Mouse (Mus musculus) G1E-ER4 (cell line): Measurements from ENCODE around the gene Stag1. TPM values are rescaled to one million over a fixed set of nuclear protein-coding genes. Genes with fewer than 3 reads are reported as not detected.

ENCODE experiments used
- GATA1 ChIP-seq: IDR thresholded peaks from one replicate; pipeline ENCODE4 v1.8.0; 2012; ENCODE audit warnings: low read length, inconsistent platforms
- polyA plus RNA-seq: library from polyadenylated mRNA; stranded (reverse); fragments of >175 nt; gene quantifications from 2 replicates; pipeline ENCODE4 v1.2.3, GENCODE M21; 2012

Gene Stag1
- polyA plus RNA-seq, 1 experiment, result 5.4 TPM

DNA sequence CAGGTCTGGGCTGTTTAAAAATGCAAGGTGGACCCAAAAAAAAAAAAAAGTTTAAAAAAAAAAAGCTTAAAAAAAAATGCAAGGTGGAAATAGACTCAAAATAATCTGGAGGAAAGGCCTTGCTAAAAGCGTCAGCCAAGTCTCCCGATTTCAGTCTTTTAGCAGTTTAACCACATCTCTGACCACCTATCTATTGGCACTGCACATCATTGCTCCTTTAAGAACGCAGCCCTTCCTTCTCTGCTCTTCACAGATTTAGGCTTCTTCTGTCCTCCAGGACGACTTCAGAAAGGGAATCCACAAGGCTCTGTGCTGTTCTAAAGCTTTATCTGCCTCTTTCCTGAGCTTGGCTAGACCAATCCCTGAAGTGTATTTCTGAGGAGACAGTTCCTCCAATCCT, 366.5 kb downstream of the Stag1 start:
- TF ChIP-seq GATA1, result no peak

DNA sequence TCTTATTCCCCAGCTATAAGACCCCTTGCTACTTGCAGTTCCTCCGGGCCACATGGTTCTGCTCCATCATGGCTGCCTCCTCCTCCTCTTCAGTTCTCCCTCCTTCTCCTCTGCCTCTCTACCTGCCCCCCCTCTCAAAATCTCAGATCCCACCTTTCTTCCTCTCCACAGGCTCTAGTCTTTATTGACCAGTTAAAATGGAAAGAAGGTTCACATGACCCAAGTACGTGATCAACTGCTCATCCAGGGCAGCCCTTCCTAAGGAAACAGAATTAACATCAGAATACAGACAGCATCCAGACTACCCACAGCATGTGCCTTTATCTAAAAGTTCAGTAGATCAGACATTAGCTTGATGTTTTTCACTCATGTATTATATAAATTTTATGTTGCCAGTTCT, 371.9 kb downstream of the Stag1 start:
- no peak for TF ChIP-seq GATA1

DNA sequence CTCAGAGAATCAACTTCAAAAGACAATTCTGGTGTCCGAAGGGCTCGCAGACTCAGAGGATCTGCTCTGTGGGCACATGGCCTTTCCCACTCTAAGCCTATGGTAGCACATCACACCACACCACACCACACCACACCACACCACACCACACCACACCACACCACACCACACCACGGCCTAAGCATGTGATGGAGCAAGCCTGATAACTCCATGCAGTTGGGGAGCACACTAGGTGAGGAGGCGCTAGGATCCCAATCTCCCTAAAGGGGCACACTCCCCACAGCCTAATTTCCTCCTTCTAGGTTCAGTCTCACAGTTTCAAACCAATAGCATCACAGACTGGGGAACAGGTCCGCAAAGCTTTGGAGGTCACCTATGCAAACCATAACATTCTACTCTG, 381.1 kb downstream of the Stag1 start:
- TF ChIP-seq GATA1, result no peak

DNA sequence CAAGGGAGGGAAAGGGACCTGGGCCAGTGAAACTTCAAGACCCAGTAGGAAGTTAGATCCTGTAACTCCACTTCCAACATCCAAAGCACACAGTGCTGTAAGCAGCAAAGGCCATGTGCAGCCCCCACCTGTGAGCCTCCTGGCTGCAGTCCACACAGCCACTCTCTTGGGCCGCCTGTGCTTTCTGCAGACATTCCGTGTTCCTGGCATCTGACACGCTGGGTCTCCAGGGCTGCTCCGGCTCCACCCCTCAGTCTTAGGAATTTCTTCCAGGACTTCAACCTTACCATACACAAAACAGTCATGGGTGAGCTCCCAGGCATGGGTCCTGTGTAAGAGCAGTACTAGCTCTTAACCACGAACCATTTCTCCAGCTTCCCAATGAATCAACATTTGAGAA, 381.7 kb downstream of the Stag1 start:
- TF ChIP-seq GATA1, result no peak

DNA sequence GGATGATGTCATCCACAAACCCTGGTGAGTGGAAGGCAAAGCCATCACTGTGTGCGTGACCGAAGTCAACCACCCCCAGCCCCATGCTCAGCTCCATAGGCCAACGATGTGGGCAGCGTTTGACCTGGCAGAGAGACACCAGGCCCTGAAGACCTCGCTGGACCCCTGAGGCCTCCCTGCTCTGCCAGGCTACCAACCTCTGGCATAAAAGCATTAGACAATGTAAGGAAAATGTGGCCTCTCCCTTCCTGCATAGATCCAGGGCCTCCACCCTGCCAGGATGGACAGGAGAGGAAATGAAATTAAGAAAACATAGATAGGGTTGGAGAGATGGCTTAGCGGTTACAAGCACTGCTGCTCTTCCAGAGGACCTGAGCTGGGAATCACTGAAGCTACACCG, 385.2 kb downstream of the Stag1 start:
- TF ChIP-seq GATA1, result no peak

DNA sequence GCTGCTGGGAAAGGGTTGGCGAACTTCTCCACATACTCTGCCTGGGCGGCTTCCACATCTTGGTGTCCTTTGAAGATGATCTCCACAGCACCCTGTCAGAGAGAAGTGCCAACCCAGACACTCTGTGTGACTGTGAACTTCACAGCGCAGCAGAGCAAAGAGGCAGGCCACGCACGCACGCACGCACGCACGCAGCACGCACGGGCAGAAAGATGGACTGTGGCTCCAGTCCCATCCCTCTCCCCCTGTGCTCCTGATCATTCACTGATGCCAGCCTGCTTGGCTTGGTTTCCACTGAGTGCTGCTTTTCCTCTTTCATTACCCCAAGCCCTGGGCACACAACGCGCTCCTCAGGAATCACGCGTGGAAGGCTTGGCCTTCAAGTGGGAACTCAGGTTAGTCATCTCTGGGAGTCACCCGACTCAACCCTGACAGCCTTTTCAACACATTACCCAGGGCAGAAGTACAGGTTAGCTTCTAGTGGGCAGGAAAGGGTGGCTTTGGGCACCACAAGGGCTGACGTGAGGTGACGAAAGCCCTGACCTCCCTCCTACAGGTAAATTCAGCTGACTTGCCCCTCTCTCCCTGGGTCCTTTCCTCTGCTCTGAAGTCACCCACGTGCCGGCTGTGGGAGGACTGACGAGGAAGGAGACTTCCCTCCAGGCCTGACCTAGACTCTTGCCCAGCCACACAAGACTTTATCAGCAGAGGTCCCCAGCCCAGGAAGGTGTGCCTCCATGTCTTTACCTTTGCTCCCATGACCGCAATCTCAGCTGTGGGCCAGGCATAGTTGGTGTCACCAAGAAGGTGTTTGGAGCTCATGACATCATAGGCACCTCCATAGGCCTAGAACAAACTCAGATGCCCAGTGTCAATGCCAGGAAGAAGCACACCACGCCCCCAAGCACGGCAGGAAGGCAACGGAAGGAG, 387.0 kb downstream of the Stag1 start:
- no peak for TF ChIP-seq GATA1

DNA sequence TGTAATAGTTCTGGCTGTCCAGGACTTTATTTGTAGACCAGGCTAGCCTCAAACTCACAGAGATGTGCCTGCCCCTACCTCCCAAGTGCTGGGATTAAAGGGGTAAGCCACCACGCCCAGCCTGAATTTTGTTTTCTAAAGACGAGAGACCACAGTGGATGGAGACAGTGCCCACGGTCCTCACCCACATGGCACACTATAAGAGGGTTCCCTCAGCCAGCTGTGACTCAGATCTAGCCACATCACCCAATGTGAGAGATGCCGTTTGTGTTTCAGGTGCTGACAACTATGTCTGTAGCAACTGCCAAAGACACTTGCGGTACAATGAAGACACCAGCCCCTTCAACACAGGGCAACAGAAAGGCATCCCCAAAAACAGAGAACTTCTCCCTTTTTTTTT, 389.4 kb downstream of the Stag1 start:
- no peak for TF ChIP-seq GATA1

DNA sequence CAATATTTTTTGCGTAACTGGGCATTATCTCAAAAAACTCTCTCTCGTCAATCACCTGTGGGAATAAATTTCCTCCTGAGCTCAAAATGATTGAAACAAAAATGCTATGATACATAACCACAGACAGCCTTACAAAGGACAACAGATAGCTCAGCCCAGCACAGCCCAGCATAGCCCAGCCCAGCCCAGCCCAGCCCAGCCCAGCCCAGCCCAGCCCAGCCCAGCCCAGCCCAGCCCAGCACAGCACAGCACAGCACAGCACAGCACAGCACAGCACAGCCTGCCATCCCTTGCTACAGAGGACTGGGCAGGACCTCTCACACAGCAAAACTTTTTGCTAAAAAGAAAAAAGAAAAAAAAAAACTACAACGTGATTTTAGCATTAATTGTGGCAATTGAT, 390.3 kb downstream of the Stag1 start:
- no peak for TF ChIP-seq GATA1

DNA sequence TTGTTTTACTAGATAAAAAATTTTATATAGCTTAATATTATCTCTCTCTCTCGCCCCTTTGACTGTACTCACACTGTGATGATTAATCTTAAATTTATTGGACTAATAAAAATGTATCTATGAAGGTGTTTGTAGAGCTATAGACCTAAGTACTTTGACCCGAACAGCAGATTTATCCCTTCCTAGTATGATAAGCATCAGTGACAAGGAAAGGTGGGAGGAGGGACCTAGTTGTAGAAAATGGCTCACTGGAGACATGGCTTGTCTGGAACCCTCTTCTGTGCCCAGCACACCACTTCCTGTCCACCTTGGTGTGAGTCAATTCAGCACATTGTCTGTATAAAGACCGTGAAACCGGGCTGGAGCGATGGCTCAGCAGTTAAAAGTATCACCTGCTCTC, 393.0 kb downstream of the Stag1 start:
- no peak for TF ChIP-seq GATA1

DNA sequence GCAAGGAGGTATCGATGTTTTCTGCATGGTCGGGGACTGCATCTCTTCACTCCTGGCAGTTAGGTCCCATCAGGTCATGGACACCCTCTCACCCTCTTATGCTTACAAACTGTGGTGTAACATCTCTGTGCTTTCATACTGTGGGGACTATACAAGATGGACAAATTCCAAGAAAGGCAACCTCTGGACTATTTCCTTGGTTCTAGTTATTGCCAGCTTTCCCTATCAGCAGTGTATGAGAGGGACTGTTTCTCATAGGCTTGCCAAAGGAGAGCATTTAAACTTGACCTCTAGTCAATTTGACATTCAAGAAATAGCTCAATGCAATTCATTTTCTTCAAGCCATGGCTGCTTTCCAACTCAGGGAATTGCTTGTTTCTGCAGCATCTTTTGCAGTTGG, 393.7 kb downstream of the Stag1 start:
- TF ChIP-seq GATA1, result no peak

DNA sequence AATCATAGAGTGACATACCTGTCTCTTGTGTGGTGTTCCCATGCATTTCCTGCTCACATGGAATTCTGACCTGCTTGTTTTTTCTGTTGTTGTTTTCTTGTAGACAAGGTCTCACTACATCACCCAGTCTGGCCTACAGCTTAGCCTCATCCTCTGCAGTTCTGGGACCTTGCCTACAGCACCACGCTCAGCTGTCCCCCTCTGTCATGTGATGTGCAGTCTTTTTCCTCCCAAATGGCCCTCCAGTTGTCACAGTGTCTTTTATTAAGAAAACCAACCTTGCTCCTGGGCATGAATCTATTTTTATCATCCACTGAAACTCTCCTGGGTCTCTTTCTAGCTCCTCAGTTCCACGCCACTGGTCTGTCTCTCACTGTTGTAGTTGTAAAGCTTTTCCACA, 394.6 kb downstream of the Stag1 start:
- TF ChIP-seq GATA1, result no peak

DNA sequence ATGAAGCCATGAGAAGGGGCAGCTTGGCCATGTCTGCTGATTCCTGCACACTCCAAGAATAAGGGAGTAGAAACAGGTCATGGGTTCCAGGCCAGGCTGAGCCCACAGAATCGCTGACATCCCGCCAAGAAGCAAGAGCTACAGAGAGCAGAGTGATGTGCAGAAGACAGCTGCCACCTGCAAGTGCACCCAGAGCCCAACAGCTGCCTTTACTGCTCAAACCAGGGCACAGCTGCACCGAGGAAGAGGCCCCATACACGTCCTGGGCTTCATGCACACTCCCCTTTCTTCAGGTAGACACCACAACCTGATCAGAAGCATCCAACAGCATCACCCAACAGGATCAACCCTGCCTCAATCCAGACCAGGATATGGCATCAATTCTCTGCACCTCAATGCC, 396.3 kb downstream of the Stag1 start:
- no peak for TF ChIP-seq GATA1

DNA sequence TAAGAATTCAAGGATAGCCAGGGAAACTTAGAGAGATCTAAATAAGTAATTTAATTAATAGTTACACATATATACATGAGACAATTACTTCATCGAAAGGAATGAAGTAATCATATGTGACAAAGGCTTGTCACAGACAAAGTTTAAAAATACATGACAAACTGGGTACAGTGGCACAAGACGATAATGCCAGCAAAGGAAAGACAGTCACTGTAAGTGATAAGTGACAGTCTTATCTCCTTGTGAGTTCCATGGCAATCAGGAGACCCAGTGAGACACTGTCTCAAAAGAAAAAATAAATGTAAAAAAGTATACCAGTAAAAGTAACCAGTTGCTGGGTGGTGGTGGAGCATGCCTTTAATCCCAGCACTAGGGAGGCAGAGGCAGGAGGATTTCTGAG, 399.5 kb downstream of the Stag1 start:
- TF ChIP-seq GATA1, result no peak

DNA sequence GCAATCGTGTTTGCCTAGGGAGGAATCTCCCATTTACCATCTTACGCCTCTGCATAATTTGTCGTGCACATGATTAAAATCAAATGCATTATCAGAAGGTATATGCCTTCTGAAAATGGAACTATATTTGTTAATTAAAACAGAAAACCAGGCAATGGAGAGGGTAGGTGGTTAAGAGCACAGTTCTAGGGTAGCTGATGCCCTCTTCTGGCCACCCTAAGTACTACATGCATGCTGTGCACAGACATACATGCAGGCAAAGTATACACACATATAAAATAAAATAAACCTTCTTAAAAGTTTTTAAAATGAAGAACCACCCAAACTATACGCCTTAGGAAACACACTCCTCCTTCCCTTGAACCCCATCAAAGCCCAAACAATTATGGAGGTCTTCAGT, 404.5 kb downstream of the Stag1 start:
- no peak for TF ChIP-seq GATA1

DNA sequence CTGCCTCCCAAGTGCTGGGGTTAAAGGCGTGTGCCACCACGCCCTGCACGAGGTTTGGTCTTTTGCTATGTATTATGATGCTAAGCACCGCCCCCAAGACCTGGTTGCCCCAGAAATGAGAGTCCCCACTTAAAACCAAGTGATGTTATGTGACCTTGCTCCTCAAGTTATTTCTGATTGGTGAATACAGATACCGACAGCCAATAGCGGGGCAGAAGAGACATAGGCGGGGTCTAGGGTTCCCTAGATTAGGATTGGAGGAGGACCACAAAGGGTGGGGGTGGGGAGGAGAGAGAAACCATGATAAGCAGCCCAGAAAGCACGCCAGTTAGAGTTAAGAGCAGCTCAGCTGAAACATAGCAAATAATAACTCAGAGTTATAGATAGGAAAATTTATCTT, 405.2 kb downstream of the Stag1 start:
- no peak for TF ChIP-seq GATA1

DNA sequence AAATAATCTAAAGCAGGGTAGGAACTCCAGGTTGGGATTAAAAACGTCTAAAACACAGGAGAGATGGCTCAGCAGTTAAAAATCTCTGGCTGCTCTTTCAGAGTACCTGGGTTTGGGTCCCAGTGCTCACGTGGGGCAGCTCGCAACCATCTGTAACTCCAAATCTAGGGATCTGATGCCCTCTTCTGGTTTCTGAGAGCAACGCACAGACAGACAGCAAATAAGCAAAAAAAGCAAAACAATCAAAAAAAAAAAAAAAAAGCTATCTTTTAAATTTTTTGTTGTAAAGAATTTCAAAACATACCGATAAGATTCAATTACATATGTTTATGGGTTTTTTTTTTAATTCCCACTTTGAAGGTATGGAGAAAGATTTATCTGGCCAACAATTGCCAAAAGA, 405.7 kb downstream of the Stag1 start:
- TF ChIP-seq GATA1, result no peak

DNA sequence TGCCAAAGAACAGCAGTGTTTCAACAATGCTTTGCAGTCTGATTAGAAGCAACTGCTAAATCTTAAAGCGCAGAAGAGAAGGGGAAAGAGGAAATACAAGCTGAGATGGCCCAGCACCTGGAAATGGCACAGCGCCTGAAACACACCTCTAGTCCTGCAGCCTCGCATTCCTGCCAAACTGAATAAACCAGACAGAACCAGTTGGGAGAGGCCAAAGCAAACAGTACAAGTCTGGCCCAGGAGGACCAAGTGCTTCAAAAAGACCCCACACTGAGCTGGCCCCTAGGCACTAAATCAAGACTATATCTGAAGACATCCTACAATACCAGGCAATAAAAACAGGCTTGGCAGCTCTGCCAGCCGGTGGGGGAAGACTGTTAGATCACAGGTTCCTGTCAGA, 408.3 kb downstream of the Stag1 start:
- no peak for TF ChIP-seq GATA1

Other genes with a start within 250 kb of the Stag1 start
- 0.99 and 1.2 TPM in 2 replicates for gene Il20rb, start 111.0 kb upstream of the Stag1 start, polyA plus RNA-seq
- 2.6 and 4.2 TPM in 2 replicates for gene Nck1, start 51.7 kb upstream of the Stag1 start, polyA plus RNA-seq
- gene Slc35g2, start 26.7 kb upstream of the Stag1 start, polyA plus RNA-seq, result not detected in 2 replicates